Mouse (Mus musculus): ENCODE data around the gene Ccdc174. TPM values are rescaled to one million over a fixed set of nuclear protein-coding genes. Genes with fewer than 3 reads are reported as not detected.

Ccdc174 gene
- polyA plus RNA-seq, 1 experiment from 2014 or later, result 20.9 TPM

GRCm38 (mm10) chr6:91931231-91931630, 53.4 kb downstream of the Ccdc174 start:
- H3K4me3 ChIP-seq (ENCODE audit: control insufficient read depth in 1 of 2, insufficient read depth in 1 of 2, low read depth in 1 of 2, low read length in 2 of 2), result no peak overlapping the region
- no peak overlapping the region for H3K4me2 ChIP-seq (ENCODE audit: low read length)
- H3K36me3 ChIP-seq (ENCODE audit: control insufficient read depth, insufficient read depth, low read length), result no peaks in the 10 kb centered on the region
- H3K9me3 ChIP-seq (ENCODE audit: control insufficient read depth, low read length), result no peaks in the 10 kb centered on the region
- peaks cover 0 to 3% of the 10 kb centered on the region in 2 experiments; a peak in 2 of 4 replicates for H3K4me1 ChIP-seq (ENCODE audit: control insufficient read depth in 2 of 2, insufficient read depth in 2 of 2, low read length in 2 of 2)
- no peak overlapping the region for H3K9ac ChIP-seq (ENCODE audit: low read length)
- H3K27ac ChIP-seq (replicated peaks in 1 of 2; ENCODE audit: control insufficient read depth in 1 of 2, insufficient read depth in 1 of 2, low read depth in 2 of 2, low read length in 2 of 2), result no peak overlapping the region
- ATAC-seq (ENCODE audit: insufficient number of reproducible peaks, insufficient read depth, low FRiP score, low read depth), result no peak
- H3K27me3 ChIP-seq (ENCODE audit: control insufficient read depth, insufficient read depth, low read length), result no peaks in the 10 kb centered on the region
- WGBS, result 56% methylated on average over 5 of the region's 5 CpGs

GRCm38 (mm10) chr6:91938491-91938890, 60.6 kb downstream of the Ccdc174 start:
- no peak overlapping the region for H3K4me3 ChIP-seq (ENCODE audit: control insufficient read depth in 1 of 2, insufficient read depth in 1 of 2, low read depth in 1 of 2, low read length in 2 of 2)
- H3K4me1 ChIP-seq (ENCODE audit: control insufficient read depth in 2 of 2, insufficient read depth in 2 of 2, low read length in 2 of 2), result peaks cover 0 to 2% of the 10 kb centered on the region in 2 experiments; a peak in 2 of 4 replicates
- H3K9me3 ChIP-seq (ENCODE audit: control insufficient read depth, low read length), result 0 out of 2 replicates have a peak, but pooled peaks cover 2% of the 10 kb centered on the region
- WGBS, result 56% methylated on average over 4 of the region's 4 CpGs
- no peak for ATAC-seq (ENCODE audit: insufficient number of reproducible peaks, insufficient read depth, low FRiP score, low read depth)
- no peaks in the 10 kb centered on the region; the same call in 1 of the 2 replicates for H3K27me3 ChIP-seq (ENCODE audit: control insufficient read depth, insufficient read depth, low read length)
- no peak overlapping the region for H3K9ac ChIP-seq (ENCODE audit: low read length)
- H3K4me2 ChIP-seq (ENCODE audit: low read length), result no peak overlapping the region
- no peaks in the 10 kb centered on the region for H3K36me3 ChIP-seq (ENCODE audit: control insufficient read depth, insufficient read depth, low read length)
- no peak overlapping the region for H3K27ac ChIP-seq (replicated peaks in 1 of 2; ENCODE audit: control insufficient read depth in 1 of 2, insufficient read depth in 1 of 2, low read depth in 2 of 2, low read length in 2 of 2)

GRCm38 (mm10) chr6:91948426-91948825, 70.6 kb downstream of the Ccdc174 start:
- no peak overlapping the region for H3K27ac ChIP-seq (replicated peaks in 1 of 2; ENCODE audit: control insufficient read depth in 1 of 2, insufficient read depth in 1 of 2, low read depth in 2 of 2, low read length in 2 of 2)
- H3K36me3 ChIP-seq (ENCODE audit: control insufficient read depth, insufficient read depth, low read length), result no peaks in the 10 kb centered on the region
- H3K27me3 ChIP-seq (ENCODE audit: control insufficient read depth, insufficient read depth, low read length), result no peaks in the 10 kb centered on the region
- no peak overlapping the region for H3K4me3 ChIP-seq (ENCODE audit: control insufficient read depth in 1 of 2, insufficient read depth in 1 of 2, low read depth in 1 of 2, low read length in 2 of 2)
- H3K9me3 ChIP-seq (ENCODE audit: control insufficient read depth, low read length), result no peaks in the 10 kb centered on the region
- ATAC-seq (ENCODE audit: insufficient number of reproducible peaks, insufficient read depth, low FRiP score, low read depth), result no peak
- no peak overlapping the region for H3K9ac ChIP-seq (ENCODE audit: low read length)
- 64% methylated on average over 2 of the region's 2 CpGs for WGBS
- no peaks in the 10 kb centered on the region for H3K4me1 ChIP-seq (ENCODE audit: control insufficient read depth in 2 of 2, insufficient read depth in 2 of 2, low read length in 2 of 2)
- no peak overlapping the region for H3K4me2 ChIP-seq (ENCODE audit: low read length)

Other genes starting within 250 kb of the Ccdc174 start
- 64.2 and 66.8 TPM in 2 replicates for gene Slc6a6, start 194.0 kb upstream of the Ccdc174 start, polyA plus RNA-seq (2014; fragmentation: Nextera tagmentation; extraction: Ambion mirVana)
- 6.7 and 7.8 TPM in 2 replicates for gene Grip2, start 50.8 kb upstream of the Ccdc174 start, polyA plus RNA-seq (2014; fragmentation: Nextera tagmentation; extraction: Ambion mirVana)
- gene 4930590J08Rik, start 24.8 kb downstream of the Ccdc174 start, polyA plus RNA-seq (2014; fragmentation: Nextera tagmentation; extraction: Ambion mirVana), result 0.28 and 0.72 TPM in 2 replicates
- 9.0 and 12.2 TPM in 2 replicates for gene Fgd5, start 100.8 kb downstream of the Ccdc174 start, polyA plus RNA-seq (2014; fragmentation: Nextera tagmentation; extraction: Ambion mirVana)
- gene Nr2c2, start 213.3 kb downstream of the Ccdc174 start, polyA plus RNA-seq (2014; fragmentation: Nextera tagmentation; extraction: Ambion mirVana), result 20.4 TPM in 2 replicates

Data from heart, embryonic 14.5 days (tissue).